Mouse (Mus musculus) midbrain, postnatal 0 days (tissue): ENCODE measurements around the gene Olfr1500. TPM values are rescaled to one million over a fixed set of nuclear protein-coding genes. Genes with fewer than 3 reads are reported as not detected.
"Not testable (repeated sequence)": the region's sequence is repeated elsewhere in the genome, so short reads cannot be mapped to it uniquely, and the experiment has no call there.

Experiments
- ATAC-seq: fragments of 200-750 bp; cut with Nextera tagmentation; 2 replicates; pipeline ENCODE4 v1.8.0; 2017; ENCODE audit warnings: moderate number of reproducible peaks, mild to moderate bottlenecking, moderate TSS enrichment, moderate library complexity; ENCODE audit not compliant: low FRiP score
- DNase-seq: peaks from one replicate; pipeline ENCODE4 v3.0.0-alpha.2; 2015; ENCODE audit warnings: low spot score
- H3K27ac ChIP-seq: fragments of 300-500 bp; sonication (generic); 2 replicates; pipeline ENCODE4 v1.5.1; 2014; ENCODE audit warnings: low read depth, mild to moderate bottlenecking, low read length, mixed read lengths
- H3K27me3 ChIP-seq: fragments of 300-500 bp; sonication (generic); 2 replicates; pipeline ENCODE4 v1.6.1; 2014; ENCODE audit warnings: low read length, control low read depth, mixed read lengths; ENCODE audit not compliant: insufficient read depth
- H3K36me3 ChIP-seq: fragments of 300-500 bp; sonication (generic); 2 replicates; pipeline ENCODE4 v1.6.1; 2014; ENCODE audit warnings: low read length, control low read depth, mixed read lengths; ENCODE audit not compliant: insufficient read depth
- H3K4me1 ChIP-seq: fragments of 300-500 bp; sonication (generic); 2 replicates; pipeline ENCODE4 v1.6.1; 2014; ENCODE audit warnings: mild to moderate bottlenecking, control low read depth, antibody characterized with exemption, low read length, mixed read lengths; ENCODE audit not compliant: insufficient read depth
- H3K4me2 ChIP-seq: fragments of 300-500 bp; sonication (generic); 2 replicates; pipeline ENCODE4 v1.6.1; 2014; ENCODE audit warnings: low read depth, mild to moderate bottlenecking, low read length, mixed read lengths; ENCODE audit not compliant: poor library complexity, severe bottlenecking
- H3K4me3 ChIP-seq: fragments of 300-500 bp; sonication (generic); 2 replicates; pipeline ENCODE4 v1.5.1; 2014; ENCODE audit warnings: low read depth, mild to moderate bottlenecking, low read length, moderate library complexity
- H3K9ac ChIP-seq: fragments of 300-500 bp; sonication (generic); replicated peaks from 2 replicates; pipeline ENCODE4 v1.6.1; 2014; ENCODE audit warnings: mild to moderate bottlenecking, low read length, moderate library complexity, mixed read lengths; ENCODE audit not compliant: poor library complexity, severe bottlenecking
- H3K9me3 ChIP-seq: fragments of 300-500 bp; sonication (generic); 2 replicates; pipeline ENCODE4 v1.6.1; 2016; ENCODE audit warnings: low read length, control low read depth
- CTCF ChIP-seq: IDR thresholded peaks from 2 replicates; pipeline ENCODE4 v1.5.1; 2016; ENCODE audit warnings: antibody characterized with exemption, mild to moderate bottlenecking
- WGBS: fragments of 180-500 bp; shearing (Covaris S2); extraction: QIAGEN DNeasy Blood & Tissue Kit; methylation state at CpG from one replicate; pipeline ENCODE4 v1.1.7; 2014; 5-methylcytosine and 5-hydroxymethylcytosine counted together
- polyA plus RNA-seq: library from polyadenylated mRNA; unstranded; fragments of >200 nt; fragmentation: Nextera tagmentation; extraction: Ambion mirVana; gene quantifications from 2 replicates; pipeline ENCODE4 v1.2.1, GENCODE M21; 2015
- total RNA-seq: library from RNA; depleted of rRNA; stranded (reverse); fragments of >200 nt; gene quantifications from 2 replicates; pipeline ENCODE4 v1.2.3, GENCODE M21; 2014; rRNA removed

Olfr1500 gene
- total and polyA plus RNA-seq, 2 experiments from 2014 or later: not detected

DNA sequence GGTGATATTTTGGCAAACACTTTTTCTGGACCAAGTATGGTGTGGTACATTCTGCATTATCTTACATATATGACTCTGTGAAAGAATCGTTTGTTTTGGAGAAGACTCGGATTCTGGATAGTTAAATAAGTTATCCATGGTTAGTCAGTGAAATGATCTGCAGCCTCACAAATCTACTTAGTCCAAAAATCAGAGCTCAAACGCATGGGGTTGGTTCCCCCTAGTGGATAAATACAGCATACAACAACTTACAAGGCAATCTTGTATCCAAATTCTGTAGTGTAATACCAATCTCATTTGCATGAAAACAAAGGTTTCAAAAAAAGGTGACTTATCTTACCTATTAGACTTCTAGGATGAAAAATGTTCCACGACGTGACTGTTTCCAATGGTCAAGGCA, 11.5 kb downstream of the Olfr1500 start:
- H3K9me3 ChIP-seq: no peaks in the 10 kb centered on the region
- TF ChIP-seq CTCF: peak; percentile 79
- no peak overlapping the region for H3K9ac ChIP-seq
- no peaks in the 10 kb centered on the region for H3K4me1 ChIP-seq
- no peaks in the 10 kb centered on the region for H3K27me3 ChIP-seq
- no peak overlapping the region for H3K4me3 ChIP-seq
- no peak overlapping the region for H3K27ac ChIP-seq
- peak; percentile 58; the same call in 1 of the 2 replicates for ATAC-seq
- H3K36me3 ChIP-seq: no peaks in the 10 kb centered on the region
- no peak overlapping the region for H3K4me2 ChIP-seq
- 36% methylated on average over 5 of the region's 5 CpGs for WGBS
- DNase-seq: peak; percentile 64

DNA sequence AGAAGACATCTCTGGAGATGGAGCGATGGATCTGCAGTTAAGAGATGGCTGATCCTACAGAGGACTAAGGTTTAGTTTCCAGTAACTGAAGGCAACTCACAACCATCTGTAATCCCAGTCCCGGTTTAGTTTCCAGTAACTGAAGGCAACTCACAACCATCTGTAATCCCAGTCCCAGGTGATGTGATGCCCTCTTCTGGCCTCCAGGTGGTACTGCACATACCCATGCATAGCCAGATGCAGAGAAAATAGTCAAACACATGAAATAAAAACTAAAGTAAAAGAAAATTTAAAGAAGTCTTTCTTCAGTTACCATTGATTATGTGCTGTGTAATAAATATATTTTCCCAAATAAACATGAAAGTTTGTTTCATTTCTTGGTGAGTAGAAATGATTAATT, 17.5 kb downstream of the Olfr1500 start:
- Histone ChIP-seq H3K4me3 (no peak overlapping the region), H3K27ac (no peak overlapping the region), H3K9ac (no peak overlapping the region), H3K27me3 (no peaks in the 10 kb centered on the region), H3K36me3 (no peaks in the 10 kb centered on the region), H3K4me1 (no peaks in the 10 kb centered on the region), H3K9me3 (no peaks in the 10 kb centered on the region), H3K4me2 (no peak overlapping the region)
- no peak for ATAC-seq
- no peak for DNase-seq
- 65% methylated on average over 2 of the region's 2 CpGs for WGBS
- TF ChIP-seq CTCF: no peak

- WGBS: 67% methylated on average over 1 of the region's 1 CpGs
- ATAC-seq, H3K4me3 ChIP-seq, H3K4me1 ChIP-seq, DNase-seq, H3K4me2 ChIP-seq, H3K27me3 ChIP-seq, H3K36me3 ChIP-seq, H3K9me3 ChIP-seq, H3K27ac ChIP-seq, H3K9ac ChIP-seq: not testable (repeated sequence)
These were observed 24.8 kb downstream of the Olfr1500 start for GRCm38 (mm10) chr19:13805486-13805885.

DNA sequence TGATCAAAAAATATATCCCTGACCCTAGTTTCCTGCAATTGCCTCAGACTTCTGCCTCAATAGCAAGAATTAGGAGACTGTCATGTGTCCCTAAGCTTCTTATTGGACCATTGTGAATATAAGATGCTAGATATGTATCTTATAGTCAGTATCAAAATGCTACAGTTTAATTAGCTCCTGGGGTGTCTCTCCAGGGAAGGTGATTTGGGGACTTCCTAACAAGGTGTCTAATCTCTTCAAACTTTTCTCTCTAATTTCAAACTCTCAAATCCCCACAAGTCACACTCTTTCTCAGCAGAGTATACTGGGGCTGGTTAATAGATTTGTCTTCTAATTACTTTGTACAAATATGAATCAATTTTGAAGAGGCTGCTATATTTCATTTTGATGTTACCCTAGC, 32.2 kb downstream of the Olfr1500 start, which contains the start of gene Olfr1497:
Gene Olfr1497 (minus strand): TSS at position 101 of the 400 bp plus-strand sequence.
- H3K27ac ChIP-seq: no peak within 1 kb of the TSS
- no peak for TF ChIP-seq CTCF
- no peaks in the 10 kb centered on the region for H3K4me1 ChIP-seq
- DNase-seq (no peak), ATAC-seq (no peak)
- no peak within 1 kb of the TSS for H3K9ac ChIP-seq
- H3K27me3 ChIP-seq: no peaks in the 10 kb centered on the region
- no peak within 1 kb of the TSS for H3K4me3 ChIP-seq
- H3K9me3 ChIP-seq: no peaks in the 10 kb centered on the region
- no peaks in the 10 kb centered on the region for H3K36me3 ChIP-seq
- no peak within 1 kb of the TSS for H3K4me2 ChIP-seq

- Histone ChIP-seq H3K4me1 (no peaks in the 10 kb centered on the region), H3K9ac (no peak within 1 kb of the TSS), H3K27me3 (no peaks in the 10 kb centered on the region), H3K9me3 (no peaks in the 10 kb centered on the region), H3K36me3 (no peaks in the 10 kb centered on the region), H3K27ac (no peak within 1 kb of the TSS), H3K4me3 (no peak within 1 kb of the TSS), H3K4me2 (no peak within 1 kb of the TSS)
- TF ChIP-seq CTCF: no peak
- DNase-seq (no peak), ATAC-seq (no peak)
- 95% methylated on average over 1 of the region's 1 CpGs for WGBS
These were observed 52.7 kb downstream of the Olfr1500 start, which contains the start of gene Olfr1496 for GRCm38 (mm10) chr19:13777578-13777977. Gene Olfr1496, plus strand, starts transcription at chr19:13777878.

Other genes with a start within 250 kb of the Olfr1500 start
- gene Olfr1484, start 247.0 kb downstream of the Olfr1500 start, total RNA-seq: not detected in 2 replicates
- gene Olfr1484, start 247.0 kb downstream of the Olfr1500 start, polyA plus RNA-seq: not detected in 2 replicates
- not detected in 2 replicates for gene Olfr1487, start 213.1 kb downstream of the Olfr1500 start, total RNA-seq
- gene Olfr1487, start 213.1 kb downstream of the Olfr1500 start, polyA plus RNA-seq: not detected in 2 replicates
- not detected in 2 replicates for gene Olfr1489, start 198.9 kb downstream of the Olfr1500 start, total RNA-seq
- gene Olfr1489, start 198.9 kb downstream of the Olfr1500 start, polyA plus RNA-seq: not detected in 2 replicates
- not detected in 2 replicates for gene Olfr1490, start 179.4 kb downstream of the Olfr1500 start, total RNA-seq
- gene Olfr1490, start 179.4 kb downstream of the Olfr1500 start, polyA plus RNA-seq: not detected in 2 replicates
- not detected in 2 replicates for gene Olfr1491, start 133.2 kb downstream of the Olfr1500 start, total RNA-seq
- not detected in 2 replicates for gene Olfr1491, start 133.2 kb downstream of the Olfr1500 start, polyA plus RNA-seq
- not detected in 2 replicates for gene Olfr1493-ps1, start 107.2 kb downstream of the Olfr1500 start, total RNA-seq
- not detected in 2 replicates for gene Olfr1493-ps1, start 107.2 kb downstream of the Olfr1500 start, polyA plus RNA-seq
- not detected in 2 replicates for gene Olfr1494, start 90.8 kb downstream of the Olfr1500 start, total RNA-seq
- not detected in 2 replicates for gene Olfr1494, start 90.8 kb downstream of the Olfr1500 start, polyA plus RNA-seq
- gene Olfr1495, start 65.9 kb downstream of the Olfr1500 start, total RNA-seq: not detected in 2 replicates
- not detected in 2 replicates for gene Olfr1495, start 65.9 kb downstream of the Olfr1500 start, polyA plus RNA-seq
- not detected in 2 replicates for gene Olfr1496, start 52.6 kb downstream of the Olfr1500 start, total RNA-seq
- not detected in 2 replicates for gene Olfr1496, start 52.6 kb downstream of the Olfr1500 start, polyA plus RNA-seq
- not detected in 2 replicates for gene Olfr1497, start 32.3 kb downstream of the Olfr1500 start, total RNA-seq
- not detected in 2 replicates for gene Olfr1497, start 32.3 kb downstream of the Olfr1500 start, polyA plus RNA-seq
- gene Olfr1499, start 11.0 kb downstream of the Olfr1500 start, total RNA-seq: not detected in 2 replicates
- not detected in 2 replicates for gene Olfr1499, start 11.0 kb downstream of the Olfr1500 start, polyA plus RNA-seq
- 0.44 TPM in 1 of 2 replicates, not detected in the other for gene Olfr1501, start 20.2 kb upstream of the Olfr1500 start, total RNA-seq
- not detected in 2 replicates for gene Olfr1501, start 20.2 kb upstream of the Olfr1500 start, polyA plus RNA-seq
- not detected in 2 replicates for gene Olfr1502, start 31.3 kb upstream of the Olfr1500 start, total RNA-seq
- gene Olfr1502, start 31.3 kb upstream of the Olfr1500 start, polyA plus RNA-seq: not detected in 2 replicates
- gene Olfr1504, start 67.4 kb upstream of the Olfr1500 start, total RNA-seq: not detected in 2 replicates
- not detected in 2 replicates for gene Olfr1504, start 67.4 kb upstream of the Olfr1500 start, polyA plus RNA-seq
- not detected in 2 replicates for gene Olfr1505, start 83.0 kb upstream of the Olfr1500 start, total RNA-seq
- not detected in 2 replicates for gene Olfr1505, start 83.0 kb upstream of the Olfr1500 start, polyA plus RNA-seq